Mouse (Mus musculus): ENCODE measurements around the gene S1pr2. TPM values are rescaled to one million over a fixed set of nuclear protein-coding genes. Genes with fewer than 3 reads are reported as not detected.

S1pr2 gene
- polyA plus RNA-seq (2012; rRNA removed) = 3.9 and 4.3 TPM in 2 replicates

DNA sequence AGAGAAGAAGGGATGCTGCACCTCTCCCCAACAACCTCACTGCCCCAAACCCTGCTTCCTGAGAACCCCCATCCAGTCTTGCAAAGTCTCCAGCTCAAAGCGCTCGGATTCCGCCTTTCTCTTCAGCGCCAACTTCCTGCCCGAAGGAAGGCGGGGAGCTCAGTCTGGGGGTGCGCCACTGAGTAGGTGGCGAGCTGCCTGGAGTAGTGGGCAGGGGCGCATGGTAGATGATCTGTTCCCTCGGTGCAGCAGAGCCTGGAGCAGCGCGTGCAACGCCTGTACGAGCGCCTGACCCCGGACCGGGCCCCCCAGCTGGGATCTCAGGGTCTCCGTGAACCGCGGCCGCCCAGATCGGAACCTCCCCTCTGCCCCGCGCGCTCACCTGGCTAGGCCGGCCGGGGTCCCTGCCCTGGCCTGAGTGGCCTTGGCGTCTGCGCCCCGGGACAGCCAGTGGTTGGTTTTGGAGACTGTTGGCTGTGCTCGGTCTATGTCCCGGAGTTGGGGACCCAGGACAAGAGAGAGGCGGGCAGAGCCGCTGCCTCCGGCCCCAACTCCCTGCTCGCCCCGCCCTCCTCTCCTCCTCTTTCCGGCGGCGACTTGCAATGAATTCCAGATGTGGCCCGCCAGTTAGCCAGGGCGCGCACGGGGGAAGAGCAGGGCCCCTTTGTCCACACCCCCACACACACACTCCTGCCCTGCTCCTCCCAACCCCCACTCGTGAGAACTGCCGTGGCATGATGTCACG, at the start of gene S1pr2:
TSS of gene S1pr2 (minus strand) at position 566 of the 745 bp plus-strand sequence.

DNA sequence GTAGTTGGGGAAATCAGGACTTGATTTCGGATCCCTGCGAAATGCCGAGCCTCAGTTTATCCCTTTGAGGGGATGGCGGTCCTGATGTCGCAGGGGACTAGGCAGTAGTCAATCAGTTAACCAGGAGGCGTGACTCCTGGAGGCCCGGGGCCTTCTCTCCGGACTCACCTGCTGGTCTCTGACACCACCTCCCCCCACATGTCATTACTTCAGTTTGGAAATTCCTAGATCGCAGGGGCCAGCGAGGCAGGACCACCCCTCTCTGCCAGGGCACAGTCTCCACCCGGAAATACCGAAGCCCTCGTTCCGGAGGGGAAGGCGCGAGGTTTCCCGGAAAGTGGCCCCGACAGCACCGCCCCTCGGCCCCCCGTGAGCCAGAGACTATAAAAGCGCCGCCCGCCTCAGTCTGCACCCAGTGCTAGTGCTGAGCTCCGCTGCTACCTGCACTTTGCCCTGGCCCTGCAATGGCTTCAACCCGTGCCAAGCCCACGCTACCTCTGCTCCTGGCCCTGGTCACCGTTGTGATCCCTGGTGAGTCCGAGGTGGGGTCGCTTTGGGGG, 39.1 kb upstream of the S1pr2 start, which contains the start of gene Icam1:
TSS of gene Icam1 (plus strand) at position 415 of the 560 bp plus-strand sequence.

DNA sequence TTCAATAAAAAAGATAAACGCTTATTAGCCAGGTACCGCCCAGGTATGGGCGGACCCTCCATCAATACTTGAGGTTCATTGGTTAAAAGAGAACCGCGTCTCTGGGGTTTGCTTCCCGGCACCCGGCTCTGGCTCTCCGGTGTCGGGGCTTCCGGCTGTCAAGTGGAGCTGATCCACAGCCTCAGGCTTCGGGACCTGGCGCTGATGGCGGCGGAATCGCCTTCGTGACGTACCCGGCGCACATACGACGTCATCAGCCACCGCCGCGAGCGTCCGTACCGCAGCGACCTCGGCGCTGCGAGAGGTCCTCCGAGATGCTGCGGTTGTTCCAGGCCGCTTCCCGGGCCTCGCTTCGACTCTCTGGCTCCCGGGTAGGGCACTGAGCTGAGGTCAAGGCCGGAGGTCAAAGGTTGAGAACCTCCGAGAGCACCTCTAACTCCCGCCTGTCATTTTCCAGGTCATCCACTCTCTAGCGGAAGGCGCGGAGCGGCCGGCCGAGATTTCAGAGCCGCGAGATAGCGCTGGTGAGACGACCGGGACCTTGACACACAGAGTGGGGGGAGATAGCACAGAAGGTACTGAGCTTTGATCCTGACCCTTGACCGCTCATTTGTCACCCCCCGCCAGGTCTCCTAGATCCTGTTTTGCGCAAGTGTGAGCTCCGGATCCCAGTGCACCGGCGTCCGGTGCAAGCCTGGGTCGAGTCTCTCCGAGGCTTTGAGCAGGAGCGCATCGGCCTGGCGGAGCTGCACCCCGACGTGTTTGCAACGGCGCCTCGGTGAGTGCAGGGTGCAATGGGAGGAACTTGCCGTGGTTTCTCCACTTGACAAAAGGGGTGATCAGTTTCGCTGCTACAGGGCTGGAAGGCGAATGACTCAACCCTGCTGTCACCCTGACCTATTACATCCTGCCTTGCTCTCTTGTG, 26.3 kb upstream of the S1pr2 start, which contains the start of gene Mrpl4:
TSS of gene Mrpl4 (plus strand) at position 112 of the 925 bp plus-strand sequence.

DNA sequence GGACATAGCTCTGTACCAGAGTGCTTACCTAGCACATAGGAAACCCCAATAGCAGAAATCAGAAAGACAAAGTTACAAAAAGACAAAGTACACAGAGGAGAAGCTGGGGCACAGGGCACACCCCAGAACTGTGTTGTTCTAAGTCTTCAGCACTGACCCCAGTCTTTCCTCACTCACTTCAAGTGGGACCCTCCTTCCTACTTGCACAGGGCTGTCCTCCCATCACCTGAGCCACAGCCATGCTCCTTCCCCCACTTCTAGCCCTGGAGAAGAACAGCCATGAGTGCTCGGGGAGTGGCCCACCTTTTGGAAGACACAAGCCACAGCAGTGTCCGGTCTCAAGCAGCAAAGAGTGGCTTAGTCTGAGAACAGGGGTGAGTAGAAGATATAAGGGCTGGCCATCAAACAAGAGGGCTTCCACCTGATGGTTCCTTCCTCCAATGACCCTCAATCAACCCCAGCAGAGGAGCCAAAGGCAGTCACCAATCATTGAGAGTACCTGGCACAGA, 17.1 kb downstream of the S1pr2 start, which contains the start of gene Dnmt1:
TSS of gene Dnmt1 (minus strand) at position 459 of the 509 bp plus-strand sequence.

Other genes starting within 250 kb of the S1pr2 start
- gene Olfm2, start 230.4 kb downstream of the S1pr2 start, polyA plus RNA-seq (2012; rRNA removed) = 0.68 and 0.78 TPM in 2 replicates
- gene Col5a3, start 161.7 kb downstream of the S1pr2 start, polyA plus RNA-seq (2012; rRNA removed) = 7.6 and 8.7 TPM in 2 replicates
- not detected in 2 replicates for gene Rdh8, start 158.3 kb downstream of the S1pr2 start, polyA plus RNA-seq (2012; rRNA removed)
- 27.0 and 29.6 TPM in 2 replicates for gene A230050P20Rik, start 108.1 kb downstream of the S1pr2 start, polyA plus RNA-seq (2012; rRNA removed)
- 4.6 and 6.6 TPM in 2 replicates for gene Angptl6, start 97.1 kb downstream of the S1pr2 start, polyA plus RNA-seq (2012; rRNA removed)
- 46.2 and 52.6 TPM in 2 replicates for gene Ppan, start 88.6 kb downstream of the S1pr2 start, polyA plus RNA-seq (2012; rRNA removed)
- 65.9 and 73.1 TPM in 2 replicates for gene Eif3g, start 78.2 kb downstream of the S1pr2 start, polyA plus RNA-seq (2012; rRNA removed)
- gene Dnmt1, start 16.9 kb downstream of the S1pr2 start, polyA plus RNA-seq (2012; rRNA removed) = 11.1 and 12.4 TPM in 2 replicates
- gene Mrpl4, start 26.0 kb upstream of the S1pr2 start, polyA plus RNA-seq (2012; rRNA removed) = 76.8 and 86.2 TPM in 2 replicates
- 3.9 and 4.4 TPM in 2 replicates for gene Icam1, start 39.2 kb upstream of the S1pr2 start, polyA plus RNA-seq (2012; rRNA removed)
- 0.21 and 0.30 TPM in 2 replicates for gene Icam4, start 52.6 kb upstream of the S1pr2 start, polyA plus RNA-seq (2012; rRNA removed)
- gene Icam5, start 55.3 kb upstream of the S1pr2 start, polyA plus RNA-seq (2012; rRNA removed) = 0.21 and 0.48 TPM in 2 replicates
- gene Zglp1, start 90.3 kb upstream of the S1pr2 start, polyA plus RNA-seq (2012; rRNA removed) = 0.12 and 1.0 TPM in 2 replicates
- gene Gm49373, start 96.3 kb upstream of the S1pr2 start, polyA plus RNA-seq (2012; rRNA removed) = 0.09 TPM in 1 of 2 replicates, not detected in the other
- gene Fdx1l, start 96.8 kb upstream of the S1pr2 start, polyA plus RNA-seq (2012; rRNA removed) = 22.8 and 51.6 TPM in 2 replicates
- gene Gm38431, start 115.2 kb upstream of the S1pr2 start, polyA plus RNA-seq (2012; rRNA removed) = 6.2 and 11.8 TPM in 2 replicates
- gene Raver1, start 115.2 kb upstream of the S1pr2 start, polyA plus RNA-seq (2012; rRNA removed) = 31.9 and 36.1 TPM in 2 replicates
- 12.0 and 13.6 TPM in 2 replicates for gene Tyk2, start 154.5 kb upstream of the S1pr2 start, polyA plus RNA-seq (2012; rRNA removed)
- gene Cdc37, start 173.2 kb upstream of the S1pr2 start, polyA plus RNA-seq (2012; rRNA removed) = 19.9 and 23.4 TPM in 2 replicates
- gene Pde4a, start 188.9 kb upstream of the S1pr2 start, polyA plus RNA-seq (2012; rRNA removed) = 4.6 and 5.4 TPM in 2 replicates